Mouse (Mus musculus): Measurements from ENCODE around the gene Vmn1r210. TPM values are rescaled to one million over a fixed set of nuclear protein-coding genes. Genes with fewer than 3 reads are reported as not detected.

The Vmn1r210 gene
- polyA plus RNA-seq, 1 experiment: not detected

Other genes starting within 250 kb of the Vmn1r210 start
- gene Vmn1r205, start 238.3 kb downstream of the Vmn1r210 start, polyA plus RNA-seq (2011; ENCODE audit: insufficient read depth, insufficient read length, low replicate concordance, missing spikeins): not detected in 2 replicates
- not detected in 2 replicates for gene Vmn1r206, start 207.1 kb downstream of the Vmn1r210 start, polyA plus RNA-seq (2011; ENCODE audit: insufficient read depth, insufficient read length, low replicate concordance, missing spikeins)
- gene Vmn1r207-ps, start 101.7 kb downstream of the Vmn1r210 start, polyA plus RNA-seq (2011; ENCODE audit: insufficient read depth, insufficient read length, low replicate concordance, missing spikeins): not detected in 2 replicates
- gene Vmn1r208, start 53.9 kb downstream of the Vmn1r210 start, polyA plus RNA-seq (2011; ENCODE audit: insufficient read depth, insufficient read length, low replicate concordance, missing spikeins): not detected in 2 replicates
- not detected in 2 replicates for gene Vmn1r209, start 21.7 kb downstream of the Vmn1r210 start, polyA plus RNA-seq (2011; ENCODE audit: insufficient read depth, insufficient read length, low replicate concordance, missing spikeins)
- gene Vmn1r211, start 26.2 kb upstream of the Vmn1r210 start, polyA plus RNA-seq (2011; ENCODE audit: insufficient read depth, insufficient read length, low replicate concordance, missing spikeins): not detected in 2 replicates
- not detected in 2 replicates for gene Vmn1r212, start 52.9 kb upstream of the Vmn1r210 start, polyA plus RNA-seq (2011; ENCODE audit: insufficient read depth, insufficient read length, low replicate concordance, missing spikeins)
- gene Vmn1r213, start 176.3 kb upstream of the Vmn1r210 start, polyA plus RNA-seq (2011; ENCODE audit: insufficient read depth, insufficient read length, low replicate concordance, missing spikeins): not detected in 2 replicates
- not detected in 2 replicates for gene Vmn1r214, start 199.1 kb upstream of the Vmn1r210 start, polyA plus RNA-seq (2011; ENCODE audit: insufficient read depth, insufficient read length, low replicate concordance, missing spikeins)
- gene Vmn1r215, start 236.7 kb upstream of the Vmn1r210 start, polyA plus RNA-seq (2011; ENCODE audit: insufficient read depth, insufficient read length, low replicate concordance, missing spikeins): not detected in 2 replicates

Data from bone marrow, adult 2 months (tissue).